ENCODE assay signal across 15 mouse cellular contexts in genomic region chr5:104342881-104343280, GRCm38 (mm10). TPM values are rescaled to one million over a fixed set of nuclear protein-coding genes. Genes with fewer than 3 reads are reported as not detected.
DNase-seq lines count a peak whose midpoint lies in the region; ATAC-seq and TF ChIP-seq lines count a peak whose summit lies in the region.
"Had no signal": no experiment of that assay in that cellular context is flagged by ENCODE, and none has a peak within 500 bp of the region (broad histone marks: within the 10 kb centered on the region; RNA-seq: fewer than 3 reads in every experiment).

No protein-coding gene starts in this region.

- DNase-seq in gastrocnemius, adult 2 months, result no peak
- DNase-seq in gastrocnemius, adult 8-10 months (ENCODE audit: low spot score in 2 of 2), result no peak
- no peak for DNase-seq in liver, postnatal 0 days
- DNase-seq in liver, embryonic 11.5 days (ENCODE audit: low spot score), result no peak
- peak; percentile 67 for DNase-seq in NIH3T3 (ENCODE audit: low read depth)
- DNase-seq in kidney, postnatal 36 days, result peak; percentile 45 to 52
- no peak for DNase-seq in limb, embryonic 10.5 days (ENCODE audit: low spot score)
- DNase-seq: cerebellum, adult 9-10 months; right cerebral cortex, adult 18-20 months had no signal

- H3K36me3 ChIP-seq in liver, postnatal 0 days (replicated peaks; ENCODE audit: insufficient read depth, low read length), result no peaks in the 10 kb centered on the region
- no peaks in the 10 kb centered on the region for H3K36me3 ChIP-seq in liver, embryonic 11.5 days (ENCODE audit: control insufficient read depth, insufficient read depth, low read length)
- no peaks in the 10 kb centered on the region for H3K36me3 ChIP-seq in limb, embryonic 10.5 days
- no peaks in the 10 kb centered on the region for H3K36me3 ChIP-seq in neural tube, embryonic 15.5 days
- H3K36me3 ChIP-seq: limb, embryonic 13.5 days had no signal

- H3K4me3 ChIP-seq in gastrocnemius, adult 2 months, result no peak overlapping the region
- no peak overlapping the region for H3K4me3 ChIP-seq in liver, postnatal 0 days (ENCODE audit: low read depth, low read length)
- H3K4me3 ChIP-seq in liver, embryonic 11.5 days (ENCODE audit: low read depth, low read length), result no peak overlapping the region
- no peak overlapping the region for H3K4me3 ChIP-seq in limb, embryonic 10.5 days
- no peak overlapping the region for H3K4me3 ChIP-seq in neural tube, embryonic 15.5 days (replicated peaks)
- H3K4me3 ChIP-seq: limb, embryonic 13.5 days had no signal

- intact Hi-C loops in gastrocnemius, adult 2 months (cut with DNase I), result loop anchor here (5.0 kb wide), 2 partner anchors 104 to 346 kb away; no protein-coding TSS in a partner anchor

- H3K9ac ChIP-seq in liver, postnatal 0 days (replicated peaks), result no peak overlapping the region
- no peak overlapping the region for H3K9ac ChIP-seq in liver, embryonic 11.5 days (ENCODE audit: low read depth, low read length)
- H3K9ac ChIP-seq in neural tube, embryonic 15.5 days (replicated peaks), result no peak overlapping the region
- H3K9ac ChIP-seq: limb, embryonic 13.5 days had no signal

- no peaks in the 10 kb centered on the region for H3K4me1 ChIP-seq in liver, postnatal 0 days (ENCODE audit: insufficient read depth)
- H3K4me1 ChIP-seq in liver, embryonic 11.5 days (replicated peaks; ENCODE audit: control insufficient read depth, insufficient read depth, low read length), result no peaks in the 10 kb centered on the region
- peaks cover 12% of the 10 kb centered on the region for H3K4me1 ChIP-seq in limb, embryonic 10.5 days
- H3K4me1 ChIP-seq in neural tube, embryonic 15.5 days, result peaks cover 5% of the 10 kb centered on the region; the same call in 1 of the 2 replicates

- WGBS in liver, postnatal 0 days (ENCODE audit: insufficient replicate concordance), result 37% methylated on average over 6 of the region's 6 CpGs
- WGBS in liver, embryonic 11.5 days, result 45% methylated on average over 6 of the region's 6 CpGs
- WGBS in limb, embryonic 10.5 days, result 56% methylated on average over 6 of the region's 6 CpGs
- WGBS in neural tube, embryonic 15.5 days, result 44% methylated on average over 6 of the region's 6 CpGs

- H3K9me3 ChIP-seq in liver, postnatal 0 days (ENCODE audit: low read length), result no peaks in the 10 kb centered on the region
- H3K9me3 ChIP-seq in liver, embryonic 11.5 days (ENCODE audit: control insufficient read depth, low read length), result no peaks in the 10 kb centered on the region
- H3K9me3 ChIP-seq in limb, embryonic 10.5 days (replicated peaks), result no peaks in the 10 kb centered on the region
- H3K9me3 ChIP-seq in neural tube, embryonic 15.5 days (replicated peaks), result no peaks in the 10 kb centered on the region
- H3K9me3 ChIP-seq: limb, embryonic 13.5 days had no signal

- no peak for ATAC-seq in liver, postnatal 0 days
- ATAC-seq in liver, embryonic 11.5 days (replicated peaks; ENCODE audit: low FRiP score), result no peak
- ATAC-seq in neural tube, embryonic 15.5 days (ENCODE audit: low FRiP score), result no peak
- ATAC-seq: CD4-positive, CD25-positive, alpha-beta regulatory T cell, adult 4 months had no signal

- TF ChIP-seq EP300 in liver, postnatal 0 days (IDR thresholded peaks at IDR 0.05; ENCODE audit: low read depth), result no peak

- H3K27ac ChIP-seq in gastrocnemius, adult 2 months, result no peak overlapping the region
- no peak overlapping the region for H3K27ac ChIP-seq in liver, postnatal 0 days (ENCODE audit: low read depth)
- no peak overlapping the region for H3K27ac ChIP-seq in liver, embryonic 11.5 days (ENCODE audit: low read depth, low read length)
- no peak overlapping the region for H3K27ac ChIP-seq in limb, embryonic 10.5 days
- H3K27ac ChIP-seq in neural tube, embryonic 15.5 days (replicated peaks), result no peak overlapping the region
- H3K27ac ChIP-seq: limb, embryonic 13.5 days had no signal

- H3K27me3 ChIP-seq in liver, postnatal 0 days (ENCODE audit: insufficient read depth, low read length), result no peaks in the 10 kb centered on the region
- H3K27me3 ChIP-seq in liver, embryonic 11.5 days (replicated peaks; ENCODE audit: control insufficient read depth, insufficient read depth, low read length), result no peaks in the 10 kb centered on the region
- H3K27me3 ChIP-seq in limb, embryonic 10.5 days (ENCODE audit: low read depth, poor library complexity, severe bottlenecking), result 0 out of 2 replicates have a peak, but pooled peaks cover 3% of the 10 kb centered on the region
- no peaks in the 10 kb centered on the region for H3K27me3 ChIP-seq in neural tube, embryonic 15.5 days (replicated peaks)
- H3K27me3 ChIP-seq: limb, embryonic 13.5 days had no signal

- TF ChIP-seq CTCF in gastrocnemius, adult 2 months (IDR thresholded peaks at IDR 0.05), result peak; percentile 44
- TF ChIP-seq CTCF in liver, postnatal 0 days (IDR thresholded peaks at IDR 0.05; ENCODE audit: low read depth), result peak; percentile 31

- H3K4me2 ChIP-seq in liver, postnatal 0 days (ENCODE audit: low read depth, low read length), result no peak overlapping the region
- H3K4me2 ChIP-seq in liver, embryonic 11.5 days, result no peak overlapping the region
- H3K4me2 ChIP-seq in neural tube, embryonic 15.5 days, result no peak overlapping the region
- H3K4me2 ChIP-seq: limb, embryonic 13.5 days had no signal

RNA-seq across cellular contexts. Expression of gene Mepe, which starts 17.8 kb away (rescaled TPM):
- not detected for total RNA-seq in gastrocnemius, adult 2 months (2021)
- total RNA-seq in gastrocnemius, adult 8-10 months (2022), result not detected
- not detected in 2 replicates for polyA plus RNA-seq in liver, postnatal 0 days (2015; fragmentation: Nextera tagmentation; extraction: Ambion mirVana)
- polyA plus RNA-seq in liver, embryonic 11.5 days (2014; fragmentation: Nextera tagmentation; extraction: Ambion mirVana), result not detected in 2 replicates
- polyA plus RNA-seq in limb, embryonic 10.5 days (2016; fragmentation: Nextera tagmentation; extraction: Ambion mirVana), result not detected in 2 replicates
- not detected in 2 replicates for polyA plus RNA-seq in neural tube, embryonic 15.5 days (2015; fragmentation: Nextera tagmentation; extraction: Ambion mirVana)
- total RNA-seq: megakaryocyte-erythroid progenitor cell, adult 5-6 weeks had no signal
- polyA plus RNA-seq: CD4-positive, CD25-positive, alpha-beta regulatory T cell, adult 4 months; heart, embryonic 14.5 days; limb, embryonic 13.5 days; neural tube, embryonic 11.5 days had no signal

RNA-seq across cellular contexts. Expression of gene Ibsp, which starts 43.9 kb away (rescaled TPM):
- not detected for total RNA-seq in gastrocnemius, adult 2 months (2021)
- total RNA-seq in gastrocnemius, adult 8-10 months (2022), result not detected
- not detected in 2 replicates for polyA plus RNA-seq in liver, postnatal 0 days (2015; fragmentation: Nextera tagmentation; extraction: Ambion mirVana)
- not detected in 2 replicates for polyA plus RNA-seq in liver, embryonic 11.5 days (2014; fragmentation: Nextera tagmentation; extraction: Ambion mirVana)
- polyA plus RNA-seq in limb, embryonic 10.5 days (2016; fragmentation: Nextera tagmentation; extraction: Ambion mirVana), result not detected in 2 replicates
- polyA plus RNA-seq in neural tube, embryonic 15.5 days (2015; fragmentation: Nextera tagmentation; extraction: Ambion mirVana), result 13.7 and 24.2 TPM in 2 replicates
- total RNA-seq: megakaryocyte-erythroid progenitor cell, adult 5-6 weeks had no signal
- polyA plus RNA-seq: CD4-positive, CD25-positive, alpha-beta regulatory T cell, adult 4 months; heart, embryonic 14.5 days; neural tube, embryonic 11.5 days had no signal

Comparison
In these comparisons a context has a peak if more than half of its experiments do, and no peak if none do; other contexts are left out.
1. DNase-seq: peak in NIH3T3 (single experiment) and kidney, postnatal 36 days (2 of 2); none in gastrocnemius, adult 2 months (single experiment), gastrocnemius, adult 8-10 months (0 of 2), liver, postnatal 0 days (single experiment), liver, embryonic 11.5 days (single experiment) and limb, embryonic 10.5 days (single experiment).
2. RNA of gene Ibsp, which starts 43.9 kb away (polyA plus RNA-seq): 13.7 to 24.2 TPM in neural tube, embryonic 15.5 days; not detected in limb, embryonic 10.5 days, not detected in liver, postnatal 0 days and not detected in liver, embryonic 11.5 days; every median in the first group is over 10 times any median in the second.